Mouse (Mus musculus) testis, adult 2 months (tissue): ENCODE measurements around the gene Efnb1. TPM values are rescaled to one million over a fixed set of nuclear protein-coding genes. Genes with fewer than 3 reads are reported as not detected.

Source experiments
- H3K27ac ChIP-seq: fragments of 200-500 bp; 2 replicates; pipeline ENCODE4 v1.5.1; 2012; ENCODE audit warnings: low read depth, low read length; ENCODE audit not compliant: control insufficient read depth, insufficient read depth
- H3K27me3 ChIP-seq: fragments of 200-500 bp; 2 replicates; pipeline ENCODE4 v1.6.1; 2012; ENCODE audit warnings: mild to moderate bottlenecking, low read length, moderate library complexity; ENCODE audit not compliant: control insufficient read depth, insufficient read depth
- H3K36me3 ChIP-seq: fragments of 200-500 bp; 2 replicates; pipeline ENCODE4 v1.6.1; 2012; ENCODE audit warnings: mild to moderate bottlenecking, low read length; ENCODE audit not compliant: control insufficient read depth, insufficient read depth
- H3K4me1 ChIP-seq: fragments of 200-500 bp; 2 replicates; pipeline ENCODE4 v1.6.1; 2012; ENCODE audit warnings: low read length; ENCODE audit not compliant: control insufficient read depth, insufficient read depth
- H3K4me3 ChIP-seq: fragments of 200-500 bp; 2 replicates; pipeline ENCODE4 v1.5.1; 2012; ENCODE audit warnings: low read depth, mild to moderate bottlenecking, low read length, moderate library complexity, mixed read lengths; ENCODE audit not compliant: control insufficient read depth
- CTCF ChIP-seq: fragments of 200-500 bp; IDR thresholded peaks from 2 replicates; pipeline ENCODE4 v1.5.1; 2012; ENCODE audit warnings: low read depth, mild to moderate bottlenecking, inconsistent platforms, low read length, moderate library complexity; ENCODE audit not compliant: control insufficient read depth, insufficient read depth, insufficient replicate concordance
- POLR2A ChIP-seq: fragments of 200-500 bp; IDR thresholded peaks from 2 replicates; pipeline ENCODE4 v1.6.1; 2012; ENCODE audit warnings: low read depth, mild to moderate bottlenecking, inconsistent platforms, low read length, moderate library complexity; ENCODE audit not compliant: control insufficient read depth
- polyA plus RNA-seq: library from polyadenylated mRNA; depleted of rRNA; stranded (reverse); fragments of >200 nt; gene quantifications from 2 replicates; pipeline ENCODE4 v1.2.3, GENCODE M21; 2012

The Efnb1 gene
- polyA plus RNA-seq, 1 experiment: 8.4 TPM

DNA sequence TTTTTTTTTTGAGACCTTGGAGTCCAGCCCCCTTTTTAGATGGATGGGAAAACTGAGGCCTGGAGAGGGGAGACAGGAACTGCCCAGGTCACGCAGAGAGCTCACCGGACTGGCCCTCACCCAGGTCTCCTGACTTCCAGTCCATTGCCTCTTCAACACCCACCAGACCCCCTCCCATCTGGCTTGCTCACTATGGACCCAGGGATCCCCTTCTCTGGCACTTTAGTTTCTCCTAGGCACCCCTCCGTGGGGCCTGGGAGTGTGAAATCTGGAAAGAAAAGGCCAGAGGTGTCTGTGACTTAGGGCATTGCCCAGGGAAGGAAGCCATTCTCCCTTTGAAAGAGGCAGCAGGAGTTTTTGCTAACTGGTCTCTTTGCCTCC is 17.3 kb downstream of the Efnb1 start:
- H3K27ac ChIP-seq: no peak overlapping the region
- no peaks in the 10 kb centered on the region for H3K27me3 ChIP-seq

DNA sequence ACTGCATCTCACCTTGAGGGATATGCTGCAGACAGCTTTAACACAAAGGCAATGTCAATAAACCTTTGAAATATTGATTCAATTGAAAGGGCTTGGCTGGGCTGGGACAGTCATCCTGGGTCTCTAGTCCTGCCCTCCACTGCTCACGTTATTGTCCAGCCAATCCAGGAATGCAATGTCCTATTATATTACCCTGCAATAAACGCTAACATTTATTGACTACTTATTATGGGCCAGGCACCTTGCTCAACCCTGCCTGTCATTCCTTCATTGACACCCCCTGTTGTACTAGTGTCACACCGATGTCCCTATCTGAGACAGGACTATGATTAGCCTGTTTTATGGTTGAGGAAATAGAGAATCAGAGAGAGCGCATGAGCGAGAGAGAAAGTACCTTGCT is 18.4 kb downstream of the Efnb1 start:
- Histone ChIP-seq H3K4me1 (no peaks in the 10 kb centered on the region), H3K27me3 (no peaks in the 10 kb centered on the region), H3K36me3 (no peaks in the 10 kb centered on the region), H3K27ac (no peak overlapping the region), H3K4me3 (no peak overlapping the region)
- TF ChIP-seq CTCF (no peak), POLR2A (no peak)

More for the DNA sequence above, 17.3 kb downstream of the Efnb1 start:
- Histone ChIP-seq H3K4me3 (no peak overlapping the region), H3K36me3 (no peaks in the 10 kb centered on the region), H3K4me1 (no peaks in the 10 kb centered on the region)
- TF ChIP-seq POLR2A: no peak

DNA sequence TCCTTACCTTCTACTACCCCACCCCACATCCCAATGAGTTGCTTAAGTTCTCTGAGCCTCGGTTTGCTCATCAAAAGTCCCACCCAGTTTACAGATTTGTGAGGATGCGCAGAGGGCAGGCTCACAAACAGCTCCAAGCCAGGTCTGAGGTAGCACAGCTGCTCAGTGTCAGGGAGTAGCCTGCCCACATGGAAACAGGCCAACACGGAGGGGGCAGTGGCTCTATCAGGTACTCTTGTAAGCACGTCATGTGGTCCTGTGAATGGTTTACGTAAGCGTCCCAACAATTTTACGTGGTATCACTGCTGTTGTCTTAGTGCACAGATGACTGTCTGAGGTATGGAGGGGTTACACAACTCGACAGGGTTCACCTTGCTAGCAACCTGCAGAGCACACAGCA is 23.1 kb downstream of the Efnb1 start:
- TF ChIP-seq POLR2A (no peak), CTCF (no peak)
- Histone ChIP-seq H3K4me1 (no peaks in the 10 kb centered on the region), H3K36me3 (no peaks in the 10 kb centered on the region), H3K27ac (no peak overlapping the region), H3K27me3 (no peaks in the 10 kb centered on the region), H3K4me3 (no peak overlapping the region)

DNA sequence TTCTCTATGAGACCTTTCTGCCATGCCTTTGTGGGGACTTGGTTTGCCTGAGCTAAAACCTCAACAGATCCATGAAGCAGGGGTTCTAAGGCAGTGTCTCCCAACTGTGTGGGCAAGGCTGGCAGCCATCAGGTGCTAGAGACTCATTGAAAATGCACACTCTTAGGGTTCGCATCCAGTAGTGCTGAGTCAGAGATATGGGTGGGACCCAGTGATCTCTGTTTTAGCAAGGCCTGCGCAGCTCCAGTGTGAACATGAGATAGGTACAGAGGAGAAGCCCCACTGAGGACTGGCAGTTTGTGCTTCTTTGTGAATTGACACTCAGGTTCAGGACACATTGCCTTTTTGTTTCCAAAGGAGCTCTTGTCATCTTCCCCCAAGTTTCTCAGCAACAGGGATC is 28.2 kb downstream of the Efnb1 start:
- Histone ChIP-seq H3K27me3 (no peaks in the 10 kb centered on the region), H3K27ac (no peak overlapping the region), H3K4me1 (no peaks in the 10 kb centered on the region), H3K4me3 (no peak overlapping the region), H3K36me3 (no peaks in the 10 kb centered on the region)
- TF ChIP-seq CTCF: no peak
- no peak for TF ChIP-seq POLR2A

DNA sequence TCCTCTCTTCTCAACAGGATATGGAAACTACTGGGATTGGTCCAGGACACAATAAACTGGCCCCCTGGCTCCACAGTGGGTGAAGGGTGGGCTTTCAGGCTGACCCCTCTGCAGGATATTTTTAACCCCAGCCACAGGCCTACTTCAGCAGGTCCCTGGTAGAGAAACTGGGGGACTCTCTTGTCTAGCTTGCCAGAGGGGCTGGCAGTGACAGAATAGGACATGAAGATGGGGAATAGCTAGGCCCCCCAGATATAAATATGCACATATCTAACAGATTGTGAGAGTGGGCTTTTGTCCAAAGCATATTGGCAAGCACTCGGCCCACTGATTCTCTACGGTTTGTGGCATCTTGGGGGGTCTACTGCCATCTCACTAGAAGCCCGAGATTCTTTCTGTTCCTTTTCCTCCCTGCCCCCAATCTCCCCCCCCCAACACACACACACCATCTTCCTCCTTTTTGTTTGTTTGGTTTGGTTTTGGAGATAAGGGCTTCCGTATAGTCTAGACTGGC is 29.0 kb downstream of the Efnb1 start:
- TF ChIP-seq CTCF (no peak), POLR2A (no peak)
- Histone ChIP-seq H3K4me3 (no peak overlapping the region), H3K27ac (no peak overlapping the region), H3K36me3 (no peaks in the 10 kb centered on the region), H3K4me1 (no peaks in the 10 kb centered on the region), H3K27me3 (no peaks in the 10 kb centered on the region)

DNA sequence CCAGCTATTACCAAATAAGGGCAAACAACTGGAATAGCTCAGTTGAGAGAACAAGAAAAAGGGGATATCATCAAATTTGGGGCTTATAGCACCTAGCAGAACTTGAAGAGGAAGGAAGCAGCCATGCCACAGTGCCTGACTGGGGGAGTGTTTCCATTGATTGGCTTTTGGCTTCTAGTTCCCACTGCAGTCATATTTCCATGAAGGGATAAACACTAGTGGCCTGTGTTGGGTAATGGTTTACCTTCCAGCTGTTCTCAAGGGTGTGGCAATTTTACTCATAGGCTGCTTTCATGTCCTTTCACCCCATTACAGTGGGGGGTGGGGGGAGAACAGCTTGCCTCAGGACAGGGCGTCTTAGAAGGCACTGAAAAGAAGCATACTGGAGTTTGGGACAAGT is 31.1 kb downstream of the Efnb1 start:
- no peak for TF ChIP-seq CTCF
- no peak for TF ChIP-seq POLR2A
- Histone ChIP-seq H3K4me1 (no peaks in the 10 kb centered on the region), H3K36me3 (no peaks in the 10 kb centered on the region), H3K27me3 (no peaks in the 10 kb centered on the region), H3K4me3 (no peak overlapping the region), H3K27ac (no peak overlapping the region)

DNA sequence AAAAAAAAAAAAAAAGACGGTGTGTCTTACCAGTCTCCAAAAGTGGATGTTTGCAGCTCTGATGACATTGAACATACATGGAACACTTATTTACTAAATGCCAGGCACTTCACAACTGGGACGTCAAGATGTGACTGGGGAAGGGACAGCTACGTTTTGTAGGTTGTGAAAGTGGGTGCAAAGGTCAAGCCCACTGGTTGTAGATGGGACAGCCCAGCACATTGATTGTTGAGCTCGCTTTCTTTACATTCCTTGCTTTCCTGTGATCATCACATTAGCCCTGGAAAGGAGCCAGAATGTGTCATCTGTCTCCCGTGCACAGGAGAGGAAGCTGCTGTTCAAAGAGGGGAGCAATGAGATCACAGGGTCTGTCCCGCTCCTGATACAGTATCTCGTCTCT is 31.6 kb downstream of the Efnb1 start:
- no peaks in the 10 kb centered on the region for H3K27me3 ChIP-seq

DNA sequence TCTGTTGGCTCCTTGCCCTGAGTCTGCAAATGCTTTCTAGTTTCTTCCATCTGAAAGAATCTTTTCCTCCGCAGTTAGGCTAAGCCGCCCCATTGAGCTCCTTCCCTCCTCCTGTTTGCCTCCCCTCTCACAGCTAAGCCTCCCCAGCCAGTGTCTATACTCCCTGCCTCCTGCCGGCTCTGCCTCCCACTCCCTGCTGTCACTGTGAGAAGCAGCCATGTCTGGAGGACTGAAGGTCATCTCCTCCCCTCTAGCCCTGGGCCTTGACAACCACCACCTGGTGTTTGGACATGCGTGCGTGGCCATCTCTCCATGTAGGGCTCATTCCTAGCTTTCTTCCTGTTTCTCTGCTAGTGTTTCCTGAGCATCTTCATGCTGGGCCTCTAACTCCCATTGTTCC is 36.4 kb downstream of the Efnb1 start:
- H3K27me3 ChIP-seq: no peaks in the 10 kb centered on the region
- H3K27ac ChIP-seq: no peak overlapping the region
- no peaks in the 10 kb centered on the region for H3K36me3 ChIP-seq
- H3K4me3 ChIP-seq: no peak overlapping the region
- H3K4me1 ChIP-seq: no peaks in the 10 kb centered on the region
- no peak for TF ChIP-seq CTCF
- TF ChIP-seq POLR2A: no peak

More for the DNA sequence above, 31.6 kb downstream of the Efnb1 start:
- TF ChIP-seq CTCF (no peak), POLR2A (no peak)
- H3K27ac ChIP-seq: no peak overlapping the region
- H3K36me3 ChIP-seq: no peaks in the 10 kb centered on the region
- no peaks in the 10 kb centered on the region for H3K4me1 ChIP-seq
- no peak overlapping the region for H3K4me3 ChIP-seq
